ENCODE assay signal across 10 mouse cellular contexts in genomic region chr5:127741331-127741730, GRCm38 (mm10).
DNase-seq lines count a peak whose midpoint lies in the region.
"Had no signal": no experiment of that assay in that cellular context is flagged by ENCODE, and none has a peak within 500 bp of the region (broad histone marks: within the 10 kb centered on the region; RNA-seq: fewer than 3 reads in every experiment).

No protein-coding gene starts in this region.

- DNase-seq in heart, adult 11 months, result peak; percentile 55
- no peak for DNase-seq in heart, adult 8-10 months (ENCODE audit: low spot score)
- DNase-seq in cerebellum, postnatal 14 days, result peak; percentile 37 to 55
- peak; percentile 50 to 58 for DNase-seq in layer of hippocampus, postnatal 36 days
- peak; percentile 46 for DNase-seq in right cerebral cortex, postnatal 25 days
- DNase-seq in spleen, postnatal 4 days (ENCODE audit: low spot score in 2 of 2), result no peak
- no peak for DNase-seq in gastrocnemius, postnatal 36 days
- DNase-seq in kidney, postnatal 25 days, result no peak
- DNase-seq: heart, adult 2 months; lung, embryonic 14.5 days had no signal

- intact Hi-C loops in gastrocnemius, postnatal 36 days (cut with DNase I), result no loop called here

Comparison
In these comparisons a context has a peak if more than half of its experiments do, and no peak if none do; other contexts are left out.
1. DNase-seq: peak in heart, adult 11 months (single experiment), cerebellum, postnatal 14 days (2 of 2), layer of hippocampus, postnatal 36 days (2 of 2) and right cerebral cortex, postnatal 25 days (single experiment); none in heart, adult 8-10 months (single experiment), spleen, postnatal 4 days (0 of 2), gastrocnemius, postnatal 36 days (0 of 2) and kidney, postnatal 25 days (0 of 2).